Mouse (Mus musculus) spleen, postnatal 4 days (tissue): ENCODE results near the gene Slc29a4.

ENCODE experiments used
- DNase-seq, 2 experiments: peaks; one replicate each; pipeline ENCODE4 v3.0.0; 2022; ENCODE audit warnings: low spot score in 2 of 2

The Slc29a4 gene

GRCm38 (mm10) chr5:142696258-142696657, 3.9 kb downstream of the Slc29a4 start:
- DNase-seq: no peak

GRCm38 (mm10) chr5:142696865-142697264, 4.6 kb downstream of the Slc29a4 start:
- no peak for DNase-seq

DNA sequence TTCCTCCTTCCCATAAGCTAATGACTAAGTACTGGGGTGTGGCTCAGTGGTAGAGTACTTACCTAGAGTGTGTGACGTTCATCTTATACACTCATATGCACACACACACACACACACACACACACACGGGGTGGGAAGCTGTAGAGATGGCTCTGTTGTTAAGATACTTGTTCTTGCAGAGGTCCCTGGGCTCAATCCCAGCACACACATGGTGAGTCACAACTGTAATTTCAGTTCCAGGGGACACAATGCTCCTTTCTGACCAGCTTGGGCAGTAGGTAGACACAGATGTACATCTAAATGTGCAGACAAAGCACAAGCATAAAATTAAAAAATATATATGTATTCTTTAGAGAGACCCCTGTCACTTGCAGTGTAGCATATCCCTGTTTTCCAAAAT, 5.4 kb downstream of the Slc29a4 start:
- no peak for DNase-seq

DNA sequence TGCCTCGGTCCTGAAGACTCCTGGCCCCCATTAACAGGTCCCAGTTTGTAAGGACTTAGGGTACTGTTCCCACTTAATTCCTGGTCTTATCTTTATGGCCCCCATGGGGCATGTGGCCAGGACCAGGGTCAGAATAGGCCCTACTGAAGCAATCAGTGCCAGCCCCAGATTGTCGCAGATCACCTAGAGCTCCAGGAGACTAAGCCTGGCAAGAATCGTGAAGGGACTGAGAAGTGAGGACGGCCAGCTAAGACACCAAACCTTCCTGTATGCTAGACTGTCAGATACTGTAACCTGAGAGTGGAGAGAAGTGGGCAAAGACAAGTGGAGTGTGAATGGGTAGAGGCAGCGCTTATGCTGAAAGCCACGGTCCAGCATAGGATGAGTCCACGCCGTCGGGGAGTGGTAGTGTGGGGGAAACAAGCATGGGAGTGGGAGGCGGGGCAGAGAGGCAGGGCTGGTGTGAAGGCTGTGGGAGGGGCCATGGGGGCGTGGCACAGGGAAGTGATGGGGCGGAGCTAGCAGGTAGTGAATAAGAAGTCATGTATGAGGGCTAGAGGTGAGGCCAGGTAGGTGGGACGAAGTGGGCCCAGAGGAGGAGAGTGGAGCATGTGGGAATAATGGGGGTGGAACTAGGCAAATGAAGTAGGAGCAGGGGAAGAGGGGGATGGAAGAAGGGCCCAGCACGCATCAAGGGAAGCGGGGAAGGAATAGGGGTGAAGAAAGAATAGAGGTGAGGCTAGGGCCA, 8.7 kb downstream of the Slc29a4 start:
- peak in 1 of 2 experiments; percentile 26 for DNase-seq

DNA sequence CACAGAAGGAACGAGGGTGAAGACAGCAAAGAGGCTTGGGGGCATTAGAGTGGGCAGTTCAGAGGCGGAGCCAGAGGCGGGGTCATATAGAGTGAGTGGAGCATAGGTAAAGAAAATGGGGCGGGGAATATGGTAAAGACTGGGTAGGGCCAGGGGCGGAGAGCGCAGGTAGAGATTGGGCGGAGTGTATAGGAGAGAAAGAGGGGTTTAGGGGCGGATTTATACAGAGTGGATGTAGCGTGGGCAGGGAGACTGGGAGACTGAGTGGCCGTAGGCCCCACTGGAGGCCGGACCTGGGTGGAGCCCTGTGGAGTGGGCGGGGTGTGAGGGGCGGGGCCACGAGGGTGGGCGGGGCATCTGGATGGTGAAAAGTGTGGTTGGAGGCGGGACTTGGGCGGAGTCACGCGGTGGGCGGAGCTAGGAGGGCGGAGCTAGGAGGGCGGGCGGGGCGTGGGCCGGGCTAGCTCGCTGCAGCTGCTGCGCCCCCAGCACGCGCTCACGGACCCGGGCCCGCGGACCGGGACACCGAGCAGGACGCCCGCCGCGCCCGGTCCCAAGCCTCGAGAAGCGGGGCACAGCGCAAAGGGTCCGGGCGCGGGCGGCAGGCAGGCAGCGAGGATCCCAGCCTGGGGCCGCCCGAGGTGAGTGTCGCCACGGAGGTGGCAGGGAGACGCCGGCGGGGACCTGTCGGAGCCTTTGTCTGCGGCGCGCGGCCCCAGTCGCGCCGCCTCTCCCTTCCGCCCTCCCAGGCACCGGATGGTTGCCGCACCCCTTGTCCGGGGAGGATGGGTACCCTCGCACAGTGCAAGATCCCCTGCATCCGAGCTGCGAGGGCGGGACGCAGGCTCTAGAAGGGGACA, 9.6 kb downstream of the Slc29a4 start:
- peak; percentile 34 to 76 for DNase-seq

DNA sequence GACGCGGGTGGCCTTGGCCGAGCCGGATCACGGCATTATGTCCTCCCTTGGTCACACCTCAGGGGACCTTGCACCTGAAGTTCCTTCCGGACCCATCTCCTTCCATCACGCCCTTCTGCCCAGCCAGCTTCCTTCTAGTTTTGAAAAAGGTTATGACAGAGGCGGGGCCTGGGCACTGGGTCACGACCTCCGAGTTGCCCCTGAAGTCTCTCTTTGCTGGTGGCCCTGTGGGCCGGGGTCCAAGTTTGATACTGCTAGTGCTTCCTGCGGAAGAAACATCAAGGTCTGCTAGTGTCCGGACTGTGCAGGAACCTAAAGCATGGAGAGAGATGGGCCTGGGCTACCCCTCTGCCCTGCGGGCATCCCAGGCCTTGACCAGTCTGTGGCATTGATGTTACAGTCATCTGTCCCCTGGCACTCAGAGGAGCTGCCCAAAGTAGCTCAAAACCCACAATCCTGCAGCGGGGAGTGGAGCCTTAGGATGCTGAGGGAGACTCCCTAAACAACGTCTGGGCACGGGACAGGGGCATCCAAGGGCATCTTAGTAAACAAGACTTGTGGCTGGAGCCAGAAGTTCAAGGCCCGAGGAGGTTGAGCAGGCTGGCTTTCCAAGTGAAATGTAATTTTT, 10.3 kb downstream of the Slc29a4 start:
- no peak for DNase-seq

GRCm38 (mm10) chr5:142703569-142703968, 11.3 kb downstream of the Slc29a4 start:
- DNase-seq: no peak

- no peak for DNase-seq
These were observed 15.4 kb downstream of the Slc29a4 start for GRCm38 (mm10) chr5:142707709-142708108.

- DNase-seq: no peak
These were observed 17.1 kb downstream of the Slc29a4 start for GRCm38 (mm10) chr5:142709436-142709835.

- DNase-seq: peak in 1 of 2 experiments; percentile 57
These were observed 20.1 kb downstream of the Slc29a4 start for GRCm38 (mm10) chr5:142712373-142712772.

DNA sequence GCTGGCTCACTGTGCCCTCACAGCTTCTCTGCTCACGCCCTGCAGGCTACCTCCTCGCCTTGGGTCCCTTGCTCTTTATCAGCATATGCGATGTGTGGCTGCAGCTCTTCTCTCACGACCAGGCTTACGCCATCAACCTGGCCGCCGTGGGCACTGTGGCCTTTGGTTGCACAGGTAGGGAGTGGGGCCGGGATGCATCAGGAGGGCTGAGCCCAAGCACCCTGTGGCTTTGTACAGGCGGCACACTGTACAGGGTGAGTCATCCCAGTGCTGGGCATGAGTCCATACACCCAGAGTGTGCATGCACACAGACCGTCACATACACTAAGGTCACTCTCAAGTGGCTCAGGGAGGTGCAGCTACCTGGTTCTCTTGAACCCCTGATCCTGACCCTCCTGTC, 21.7 kb downstream of the Slc29a4 start:
- DNase-seq: peak in 1 of 2 experiments; percentile 51

GRCm38 (mm10) chr5:142715059-142715458, 22.7 kb downstream of the Slc29a4 start:
- peak in 1 of 2 experiments; percentile 57 for DNase-seq

DNA sequence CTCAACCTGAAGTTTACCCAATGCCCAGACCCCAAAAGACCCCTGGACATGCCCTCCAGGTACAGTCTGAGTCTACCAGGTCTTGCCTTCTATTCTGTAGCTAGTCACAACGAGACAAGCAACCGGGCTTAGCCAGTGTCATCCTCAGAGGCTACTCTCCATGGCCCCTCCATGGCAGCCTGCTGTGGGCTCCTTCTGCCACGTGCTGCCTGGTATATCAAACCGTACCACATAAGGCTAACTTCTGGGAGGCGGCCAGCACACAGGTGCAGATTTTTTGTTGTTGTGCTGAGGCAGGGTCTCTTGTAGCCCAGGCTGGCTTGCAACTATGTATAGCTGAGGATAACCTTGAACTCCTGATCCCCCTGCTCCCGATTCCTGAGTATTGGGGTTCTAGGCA, 23.7 kb downstream of the Slc29a4 start:
- peak in 1 of 2 experiments; percentile 52 for DNase-seq

GRCm38 (mm10) chr5:142718037-142718436, 25.7 kb downstream of the Slc29a4 start:
- peak; percentile 78 to 95 for DNase-seq

- DNase-seq: peak in 1 of 2 experiments; percentile 62
These were observed 26.2 kb downstream of the Slc29a4 start for GRCm38 (mm10) chr5:142718486-142718885.

DNA sequence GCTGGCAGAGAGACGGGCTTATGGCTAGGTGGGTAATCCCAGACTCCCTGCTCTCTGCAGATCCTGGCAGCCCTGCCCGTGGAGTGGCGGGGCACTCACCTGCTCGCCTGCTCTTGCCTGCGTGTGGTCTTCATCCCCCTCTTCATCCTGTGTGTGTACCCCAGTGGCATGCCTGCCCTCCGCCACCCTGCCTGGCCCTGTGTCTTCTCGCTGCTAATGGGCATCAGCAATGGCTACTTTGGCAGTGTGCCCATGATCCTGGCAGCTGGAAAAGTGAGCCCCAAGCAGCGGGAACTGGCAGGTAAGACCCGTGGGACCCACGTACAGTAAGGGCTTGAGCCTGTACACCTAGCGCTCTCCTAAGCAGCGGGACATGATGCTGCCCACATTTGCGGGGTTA, 27.6 kb downstream of the Slc29a4 start:
- DNase-seq: peak in 1 of 2 experiments; percentile 60

- peak; percentile 60 to 83 for DNase-seq
These were observed 31.3 kb downstream of the Slc29a4 start for GRCm38 (mm10) chr5:142723520-142724133.

DNA sequence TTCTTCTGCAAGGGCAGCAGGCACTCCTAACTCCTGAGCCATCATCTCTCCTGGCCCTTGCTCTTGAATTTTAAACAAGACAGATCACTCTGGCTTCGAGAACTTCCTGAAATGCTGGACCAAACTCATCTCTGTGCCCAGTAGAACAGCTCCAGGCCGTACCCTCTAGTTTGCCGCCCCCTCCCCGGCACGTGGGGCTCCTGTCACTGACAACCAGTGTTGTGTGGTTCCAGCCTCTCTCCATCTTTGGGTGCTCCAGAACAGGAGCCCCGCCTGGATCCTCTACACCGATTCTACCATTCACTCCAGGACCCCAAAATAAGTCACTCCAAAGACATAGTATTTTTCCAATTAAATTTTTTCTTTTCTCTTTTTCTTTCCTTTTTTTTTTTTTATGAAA, 32.0 kb downstream of the Slc29a4 start:
- DNase-seq: no peak

DNA sequence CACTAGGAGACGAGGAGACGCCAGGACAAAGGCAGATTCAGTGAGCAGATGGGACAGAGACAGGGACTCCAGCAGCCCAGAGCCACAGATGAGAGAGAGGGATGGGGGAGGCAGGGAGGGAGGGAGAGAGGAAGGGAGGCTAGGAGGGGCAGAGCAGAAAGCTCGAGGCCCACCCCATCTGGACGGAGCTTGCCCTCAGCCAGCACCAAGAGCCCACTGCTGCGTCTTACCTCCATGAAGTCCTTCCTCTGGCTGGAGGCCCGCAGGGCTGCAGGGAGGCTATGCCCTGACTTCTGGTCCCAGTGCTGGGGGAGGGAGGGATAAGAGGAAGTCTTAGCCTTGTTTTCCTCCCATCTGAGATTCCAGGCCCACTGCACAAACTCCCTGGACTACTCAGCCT, 34.4 kb downstream of the Slc29a4 start:
- no peak for DNase-seq

GRCm38 (mm10) chr5:142728301-142728700, 36.0 kb downstream of the Slc29a4 start:
- no peak for DNase-seq

DNA sequence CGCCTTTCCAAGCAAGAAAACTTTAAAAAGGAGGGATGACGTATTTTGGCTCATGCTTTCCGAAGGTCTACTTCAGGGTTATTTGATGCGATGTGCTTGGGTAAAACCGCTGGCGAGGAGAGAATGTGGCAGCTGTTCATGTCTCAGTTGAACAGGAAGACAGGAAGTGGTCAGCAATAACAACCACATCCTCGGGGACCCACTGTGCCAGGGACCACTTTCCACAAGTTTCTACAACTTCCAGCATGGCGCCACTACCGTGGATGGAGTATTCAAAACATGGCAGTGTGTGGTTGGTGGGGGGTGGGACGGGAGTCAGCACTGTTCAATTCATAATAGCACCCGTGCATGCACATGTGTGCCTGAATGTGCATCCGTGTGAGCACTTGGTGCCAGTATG, 38.0 kb downstream of the Slc29a4 start:
- DNase-seq: no peak

- DNase-seq: no peak
These were observed 39.6 kb downstream of the Slc29a4 start for GRCm38 (mm10) chr5:142731916-142732315.
